Mouse (Mus musculus): Measurements from ENCODE around the gene Brpf3. TPM values are rescaled to one million over a fixed set of nuclear protein-coding genes. Genes with fewer than 3 reads are reported as not detected.
"Not testable (repeated sequence)": the region's sequence is repeated elsewhere in the genome, so short reads cannot be mapped to it uniquely, and the experiment has no call there.

Gene Brpf3
- polyA plus RNA-seq, 1 experiment from 2014 or later: 6.0 TPM

GRCm38 (mm10) chr17:28809175-28809831 lies 8.4 kb downstream of the Brpf3 start:
- no peaks in the 10 kb centered on the region for H3K9me3 ChIP-seq (ENCODE audit: control insufficient read depth, low read length)
- ATAC-seq (ENCODE audit: insufficient number of reproducible peaks, insufficient read depth, low FRiP score, low read depth): peak; percentile 29; the same call in 1 of the 2 replicates
- no peak overlapping the region for H3K9ac ChIP-seq (ENCODE audit: low read length)
- no peak overlapping the region for H3K4me3 ChIP-seq (ENCODE audit: control insufficient read depth in 1 of 2, insufficient read depth in 1 of 2, low read depth in 1 of 2, low read length in 2 of 2)
- H3K36me3 ChIP-seq (ENCODE audit: control insufficient read depth, insufficient read depth, low read length): peaks cover 85% of the 10 kb centered on the region
- H3K27ac ChIP-seq (replicated peaks in 1 of 2; ENCODE audit: control insufficient read depth in 1 of 2, insufficient read depth in 1 of 2, low read depth in 2 of 2, low read length in 2 of 2): no peak overlapping the region
- WGBS: 85% methylated on average over 10 of the region's 10 CpGs
- H3K4me1 ChIP-seq (ENCODE audit: control insufficient read depth in 2 of 2, insufficient read depth in 2 of 2, low read length in 2 of 2): peaks cover under 1 to 2% of the 10 kb centered on the region in 2 experiments; a peak in 2 of 4 replicates
- H3K27me3 ChIP-seq (ENCODE audit: control insufficient read depth, insufficient read depth, low read length): no peaks in the 10 kb centered on the region
- no peak overlapping the region for H3K4me2 ChIP-seq (ENCODE audit: low read length)

- Histone ChIP-seq H3K4me2 (ENCODE audit: low read length) (no peak overlapping the region), H3K9me3 (ENCODE audit: control insufficient read depth, low read length) (no peaks in the 10 kb centered on the region), H3K36me3 (ENCODE audit: control insufficient read depth, insufficient read depth, low read length) (peaks cover 84% of the 10 kb centered on the region), H3K9ac (ENCODE audit: low read length) (no peak overlapping the region), H3K4me1 (ENCODE audit: control insufficient read depth in 2 of 2, insufficient read depth in 2 of 2, low read length in 2 of 2) (peaks cover 13 to 18% of the 10 kb centered on the region in 2 experiments), H3K4me3 (ENCODE audit: control insufficient read depth in 1 of 2, insufficient read depth in 1 of 2, low read depth in 1 of 2, low read length in 2 of 2) (no peak overlapping the region), H3K27ac (replicated peaks in 1 of 2; ENCODE audit: control insufficient read depth in 1 of 2, insufficient read depth in 1 of 2, low read depth in 2 of 2, low read length in 2 of 2) (no peak overlapping the region), H3K27me3 (ENCODE audit: control insufficient read depth, insufficient read depth, low read length) (no peaks in the 10 kb centered on the region)
- 87% methylated on average over 10 of the region's 10 CpGs for WGBS
- ATAC-seq (ENCODE audit: insufficient number of reproducible peaks, insufficient read depth, low FRiP score, low read depth): no peak
These were observed 11.5 kb downstream of the Brpf3 start for GRCm38 (mm10) chr17:28812345-28812744.

GRCm38 (mm10) chr17:28814529-28815097 lies 13.7 kb downstream of the Brpf3 start:
- ATAC-seq (ENCODE audit: insufficient number of reproducible peaks, insufficient read depth, low FRiP score, low read depth): no peak
- 87% methylated on average over 18 of the region's 18 CpGs for WGBS
- H3K4me1 ChIP-seq (ENCODE audit: control insufficient read depth in 2 of 2, insufficient read depth in 2 of 2, low read length in 2 of 2): peaks cover 13 to 18% of the 10 kb centered on the region in 2 experiments
- no peak overlapping the region for H3K4me3 ChIP-seq (ENCODE audit: control insufficient read depth in 1 of 2, insufficient read depth in 1 of 2, low read depth in 1 of 2, low read length in 2 of 2)
- H3K36me3 ChIP-seq (ENCODE audit: control insufficient read depth, insufficient read depth, low read length): peaks cover 85% of the 10 kb centered on the region
- H3K27ac ChIP-seq (replicated peaks in 1 of 2; ENCODE audit: control insufficient read depth in 1 of 2, insufficient read depth in 1 of 2, low read depth in 2 of 2, low read length in 2 of 2): peak overlapping the region; percentile 70 to 73
- no peak overlapping the region for H3K9ac ChIP-seq (ENCODE audit: low read length)
- no peaks in the 10 kb centered on the region for H3K9me3 ChIP-seq (ENCODE audit: control insufficient read depth, low read length)
- no peaks in the 10 kb centered on the region for H3K27me3 ChIP-seq (ENCODE audit: control insufficient read depth, insufficient read depth, low read length)
- H3K4me2 ChIP-seq (ENCODE audit: low read length): no peak overlapping the region

- Histone ChIP-seq H3K27me3 (ENCODE audit: control insufficient read depth, insufficient read depth, low read length) (no peaks in the 10 kb centered on the region), H3K9me3 (ENCODE audit: control insufficient read depth, low read length) (no peaks in the 10 kb centered on the region), H3K4me3 (ENCODE audit: control insufficient read depth in 1 of 2, insufficient read depth in 1 of 2, low read depth in 1 of 2, low read length in 2 of 2) (no peak overlapping the region), H3K4me2 (ENCODE audit: low read length) (no peak overlapping the region), H3K36me3 (ENCODE audit: control insufficient read depth, insufficient read depth, low read length) (peaks cover 84% of the 10 kb centered on the region), H3K4me1 (ENCODE audit: control insufficient read depth in 2 of 2, insufficient read depth in 2 of 2, low read length in 2 of 2) (peaks cover 13 to 18% of the 10 kb centered on the region in 2 experiments), H3K27ac (replicated peaks in 1 of 2; ENCODE audit: control insufficient read depth in 1 of 2, insufficient read depth in 1 of 2, low read depth in 2 of 2, low read length in 2 of 2) (peak overlapping the region; percentile 41 to 73), H3K9ac (ENCODE audit: low read length) (peak overlapping the region; percentile 16; the same call in 1 of the 2 replicates)
- peak; percentile 71 for ATAC-seq (ENCODE audit: insufficient number of reproducible peaks, insufficient read depth, low FRiP score, low read depth)
- whole genome bisulfite sequencing: 20% methylated on average over 10 of the region's 10 CpGs
These were observed 14.6 kb downstream of the Brpf3 start for GRCm38 (mm10) chr17:28815384-28816004.

- peaks cover 85% of the 10 kb centered on the region for H3K36me3 ChIP-seq (ENCODE audit: control insufficient read depth, insufficient read depth, low read length)
- not testable (repeated sequence) for ATAC-seq (ENCODE audit: insufficient number of reproducible peaks, insufficient read depth, low FRiP score, low read depth); H3K9ac ChIP-seq (ENCODE audit: low read length); H3K9me3 ChIP-seq (ENCODE audit: control insufficient read depth, low read length); H3K4me2 ChIP-seq (ENCODE audit: low read length); H3K27me3 ChIP-seq (ENCODE audit: control insufficient read depth, insufficient read depth, low read length); H3K4me3 ChIP-seq (ENCODE audit: control insufficient read depth in 1 of 2, insufficient read depth in 1 of 2, low read depth in 1 of 2, low read length in 2 of 2)
- H3K27ac ChIP-seq (replicated peaks in 1 of 2; ENCODE audit: control insufficient read depth in 1 of 2, insufficient read depth in 1 of 2, low read depth in 2 of 2, low read length in 2 of 2): peak overlapping the region; percentile 41 to 73; a peak in 2 of 4 replicates
- peaks cover 13 to 18% of the 10 kb centered on the region in 2 experiments for H3K4me1 ChIP-seq (ENCODE audit: control insufficient read depth in 2 of 2, insufficient read depth in 2 of 2, low read length in 2 of 2)
- WGBS: 94% methylated on average over 10 of the region's 10 CpGs
These were observed 15.4 kb downstream of the Brpf3 start for GRCm38 (mm10) chr17:28816326-28816725.

GRCm38 (mm10) chr17:28816875-28817811 lies 16.3 kb downstream of the Brpf3 start:
- H3K27ac ChIP-seq (replicated peaks in 1 of 2; ENCODE audit: control insufficient read depth in 1 of 2, insufficient read depth in 1 of 2, low read depth in 2 of 2, low read length in 2 of 2): no peak overlapping the region
- no peaks in the 10 kb centered on the region for H3K27me3 ChIP-seq (ENCODE audit: control insufficient read depth, insufficient read depth, low read length)
- H3K4me1 ChIP-seq (ENCODE audit: control insufficient read depth in 2 of 2, insufficient read depth in 2 of 2, low read length in 2 of 2): peaks cover 13 to 18% of the 10 kb centered on the region in 2 experiments
- H3K4me2 ChIP-seq (ENCODE audit: low read length): no peak overlapping the region
- H3K36me3 ChIP-seq (ENCODE audit: control insufficient read depth, insufficient read depth, low read length): peaks cover 86% of the 10 kb centered on the region
- WGBS: 92% methylated on average over 25 of the region's 25 CpGs
- no peak overlapping the region for H3K4me3 ChIP-seq (ENCODE audit: control insufficient read depth in 1 of 2, insufficient read depth in 1 of 2, low read depth in 1 of 2, low read length in 2 of 2)
- no peak overlapping the region for H3K9ac ChIP-seq (ENCODE audit: low read length)
- no peaks in the 10 kb centered on the region for H3K9me3 ChIP-seq (ENCODE audit: control insufficient read depth, low read length)
- ATAC-seq (ENCODE audit: insufficient number of reproducible peaks, insufficient read depth, low FRiP score, low read depth): no peak

- Histone ChIP-seq H3K27me3 (ENCODE audit: control insufficient read depth, insufficient read depth, low read length) (no peaks in the 10 kb centered on the region), H3K27ac (replicated peaks in 1 of 2; ENCODE audit: control insufficient read depth in 1 of 2, insufficient read depth in 1 of 2, low read depth in 2 of 2, low read length in 2 of 2) (no peak overlapping the region), H3K9me3 (ENCODE audit: control insufficient read depth, low read length) (no peaks in the 10 kb centered on the region), H3K4me3 (ENCODE audit: control insufficient read depth in 1 of 2, insufficient read depth in 1 of 2, low read depth in 1 of 2, low read length in 2 of 2) (no peak overlapping the region), H3K9ac (ENCODE audit: low read length) (no peak overlapping the region), H3K4me1 (ENCODE audit: control insufficient read depth in 2 of 2, insufficient read depth in 2 of 2, low read length in 2 of 2) (peaks cover 5 to 17% of the 10 kb centered on the region in 2 experiments), H3K4me2 (ENCODE audit: low read length) (no peak overlapping the region), H3K36me3 (ENCODE audit: control insufficient read depth, insufficient read depth, low read length) (peaks cover 86% of the 10 kb centered on the region)
- WGBS: 84% methylated on average over 2 of the region's 2 CpGs
- no peak for ATAC-seq (ENCODE audit: insufficient number of reproducible peaks, insufficient read depth, low FRiP score, low read depth)
These were observed 19.3 kb downstream of the Brpf3 start for GRCm38 (mm10) chr17:28820189-28820588.

Measured in heart, embryonic 14.5 days (tissue).